Mouse (Mus musculus) erythroblast, embryonic 14.5 days (primary cell): ENCODE data around the gene Ccdc146. TPM values are rescaled to one million over a fixed set of nuclear protein-coding genes. Genes with fewer than 3 reads are reported as not detected.

Experiments
- H3K27me3 ChIP-seq: 2 replicates; pipeline ENCODE4 v1.6.1; 2012; ENCODE audit warnings: inconsistent platforms; ENCODE audit not compliant: control insufficient read depth
- H3K36me3 ChIP-seq: 2 replicates; pipeline ENCODE4 v1.6.1; 2012; ENCODE audit warnings: mild to moderate bottlenecking, inconsistent platforms; ENCODE audit not compliant: control insufficient read depth
- H3K4me1 ChIP-seq: 2 replicates; pipeline ENCODE4 v1.6.1; 2012; ENCODE audit warnings: inconsistent platforms; ENCODE audit not compliant: control insufficient read depth
- H3K4me3 ChIP-seq: replicated peaks from 2 replicates; pipeline ENCODE3; 2012; ENCODE audit warnings: moderate library complexity, mild to moderate bottlenecking, inconsistent platforms
- H3K9me3 ChIP-seq: 2 replicates; pipeline ENCODE4 v1.6.1; 2012; ENCODE audit warnings: low read length, inconsistent platforms, mixed read lengths; ENCODE audit not compliant: control insufficient read depth
- GATA1 ChIP-seq: IDR thresholded peaks from 2 replicates; pipeline ENCODE4 v1.6.1; 2012; ENCODE audit warnings: low read length, inconsistent platforms, mixed read lengths
- TAL1 ChIP-seq: IDR thresholded peaks from 3 replicates; pipeline ENCODE4 v1.6.1; 2012; ENCODE audit warnings: low read length, inconsistent platforms, mixed read lengths
- polyA plus RNA-seq: library from polyadenylated mRNA; stranded (reverse); fragments of >175 nt; gene quantifications from 2 replicates; pipeline ENCODE4 v1.2.3, GENCODE M21; 2012

Gene Ccdc146
- polyA plus RNA-seq, 1 experiment = not detected

DNA sequence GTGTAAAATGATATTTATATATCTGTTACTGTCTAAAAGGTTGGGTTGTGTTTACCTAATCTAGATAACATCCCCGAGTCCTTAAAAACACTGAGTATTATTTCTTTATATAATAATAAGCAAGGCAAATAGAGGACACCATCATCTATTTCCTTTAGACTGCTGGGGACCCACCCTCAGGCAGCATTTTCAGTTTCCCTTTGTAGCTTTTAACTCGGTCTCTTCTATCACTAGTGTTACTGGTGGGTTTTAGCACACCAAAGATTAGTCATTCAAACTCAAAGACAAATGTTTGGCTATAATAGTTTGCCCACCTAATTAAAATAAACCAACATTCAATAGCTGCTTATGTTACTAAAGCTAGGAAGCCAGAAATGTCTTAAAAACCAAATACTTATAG, 46.1 kb downstream of the Ccdc146 start:
- peaks cover under 1% of the 10 kb centered on the region; the same call in 1 of the 2 replicates for H3K27me3 ChIP-seq
- no peaks in the 10 kb centered on the region for H3K36me3 ChIP-seq
- no peak overlapping the region for H3K4me3 ChIP-seq
- TF ChIP-seq TAL1 (no peak), GATA1 (no peak)
- H3K9me3 ChIP-seq = no peaks in the 10 kb centered on the region
- H3K4me1 ChIP-seq = no peaks in the 10 kb centered on the region

DNA sequence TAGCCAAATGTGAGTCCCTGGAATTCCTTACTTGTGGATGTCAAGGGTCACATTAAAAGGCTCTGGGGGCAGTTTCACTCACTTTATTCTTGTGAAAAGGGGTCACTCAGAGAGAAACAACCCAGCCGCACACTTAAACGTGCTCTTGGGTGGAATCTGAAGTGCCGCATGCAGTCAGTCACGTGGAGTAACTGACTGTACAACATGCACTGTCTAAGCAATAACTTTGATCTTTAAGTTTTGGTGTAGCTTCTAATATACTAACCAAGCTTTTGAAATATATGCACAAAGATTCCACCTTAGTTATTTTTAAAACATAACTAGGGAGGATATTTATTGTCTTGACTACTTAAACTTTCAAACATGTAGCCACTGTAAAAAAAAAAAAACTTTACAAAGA, 47.5 kb downstream of the Ccdc146 start:
- Histone ChIP-seq H3K4me3 (no peak overlapping the region), H3K27me3 (peaks cover 16% of the 10 kb centered on the region), H3K9me3 (no peaks in the 10 kb centered on the region), H3K36me3 (no peaks in the 10 kb centered on the region), H3K4me1 (peaks cover 2% of the 10 kb centered on the region; the same call in 1 of the 2 replicates)
- TF ChIP-seq TAL1 = no peak
- no peak for TF ChIP-seq GATA1

DNA sequence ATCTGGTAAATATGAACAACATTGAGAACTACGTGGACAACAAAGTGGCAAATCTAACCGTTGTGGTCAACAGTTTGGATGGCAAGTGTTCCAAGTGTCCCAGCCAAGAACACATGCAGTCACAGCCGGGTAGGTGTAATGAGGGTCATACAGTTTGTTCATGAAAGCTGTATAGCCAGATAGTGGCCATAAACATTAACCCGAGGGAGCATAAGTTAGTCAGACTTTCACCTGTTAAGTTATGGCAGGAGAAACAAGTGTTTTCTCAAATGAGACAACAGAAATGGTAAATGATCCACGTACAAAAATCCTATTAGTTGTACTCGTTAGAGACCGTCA, 51.3 kb downstream of the Ccdc146 start:
- no peaks in the 10 kb centered on the region for H3K9me3 ChIP-seq
- H3K36me3 ChIP-seq = no peaks in the 10 kb centered on the region
- H3K4me3 ChIP-seq = no peak overlapping the region
- peaks cover 2% of the 10 kb centered on the region; the same call in 1 of the 2 replicates for H3K4me1 ChIP-seq
- TF ChIP-seq GATA1 (no peak), TAL1 (no peak)
- H3K27me3 ChIP-seq = peaks cover 17% of the 10 kb centered on the region

DNA sequence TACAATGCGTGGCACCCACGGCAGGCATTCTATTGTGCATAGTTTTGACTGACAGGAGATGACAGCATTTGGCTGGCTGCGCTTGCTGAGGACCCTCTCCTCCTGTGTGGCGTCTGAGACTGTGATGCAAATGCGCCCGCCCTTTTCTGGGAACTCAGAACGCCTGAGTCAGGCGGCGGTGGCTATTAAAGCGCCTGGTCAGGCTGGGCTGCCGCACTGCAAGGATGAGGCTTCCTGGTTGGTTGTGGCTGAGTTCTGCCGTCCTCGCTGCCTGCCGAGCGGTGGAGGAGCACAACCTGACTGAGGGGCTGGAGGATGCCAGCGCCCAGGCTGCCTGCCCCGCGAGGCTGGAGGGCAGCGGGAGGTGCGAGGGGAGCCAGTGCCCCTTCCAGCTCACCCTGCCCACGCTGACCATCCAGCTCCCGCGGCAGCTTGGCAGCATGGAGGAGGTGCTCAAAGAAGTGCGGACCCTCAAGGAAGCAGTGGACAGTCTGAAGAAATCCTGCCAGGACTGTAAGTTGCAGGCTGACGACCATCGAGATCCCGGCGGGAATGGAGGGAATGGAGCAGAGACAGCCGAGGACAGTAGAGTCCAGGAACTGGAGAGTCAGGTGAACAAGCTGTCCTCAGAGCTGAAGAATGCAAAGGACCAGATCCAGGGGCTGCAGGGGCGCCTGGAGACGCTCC, 51.8 kb downstream of the Ccdc146 start, which contains the start of gene Fgl2:
Gene Fgl2 (plus strand): TSS at position 150 of the 687 bp plus-strand sequence.
- Histone ChIP-seq H3K27me3 (peaks cover 17% of the 10 kb centered on the region), H3K36me3 (no peaks in the 10 kb centered on the region), H3K9me3 (no peaks in the 10 kb centered on the region), H3K4me3 (peak within 1 kb of the TSS; percentile 35), H3K4me1 (peaks cover 2% of the 10 kb centered on the region; the same call in 1 of the 2 replicates)
- TF ChIP-seq TAL1 (no peak), GATA1 (no peak)

DNA sequence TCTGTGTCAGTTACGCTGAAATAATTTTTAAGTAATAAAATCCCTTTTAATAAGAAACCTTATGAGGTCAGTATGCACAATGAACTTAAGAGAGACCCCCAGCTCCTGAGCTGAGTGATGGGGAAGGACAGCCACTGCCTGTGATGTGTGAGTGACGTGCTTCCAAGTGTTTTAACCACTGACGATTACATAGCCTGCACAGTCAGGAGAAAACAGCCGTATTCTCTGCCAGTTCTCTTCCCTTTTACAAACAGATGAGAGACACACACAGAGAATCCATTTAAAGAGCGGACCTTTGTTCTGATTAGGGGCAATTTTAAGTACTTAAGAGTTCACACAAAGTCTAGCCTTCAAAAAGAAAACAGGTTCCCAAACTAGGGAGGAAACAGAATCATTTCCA, 52.6 kb downstream of the Ccdc146 start:
- Histone ChIP-seq H3K4me3 (no peak overlapping the region), H3K27me3 (peaks cover 17% of the 10 kb centered on the region), H3K36me3 (no peaks in the 10 kb centered on the region), H3K4me1 (peaks cover 2% of the 10 kb centered on the region; the same call in 1 of the 2 replicates), H3K9me3 (no peaks in the 10 kb centered on the region)
- no peak for TF ChIP-seq GATA1
- TF ChIP-seq TAL1 = no peak

DNA sequence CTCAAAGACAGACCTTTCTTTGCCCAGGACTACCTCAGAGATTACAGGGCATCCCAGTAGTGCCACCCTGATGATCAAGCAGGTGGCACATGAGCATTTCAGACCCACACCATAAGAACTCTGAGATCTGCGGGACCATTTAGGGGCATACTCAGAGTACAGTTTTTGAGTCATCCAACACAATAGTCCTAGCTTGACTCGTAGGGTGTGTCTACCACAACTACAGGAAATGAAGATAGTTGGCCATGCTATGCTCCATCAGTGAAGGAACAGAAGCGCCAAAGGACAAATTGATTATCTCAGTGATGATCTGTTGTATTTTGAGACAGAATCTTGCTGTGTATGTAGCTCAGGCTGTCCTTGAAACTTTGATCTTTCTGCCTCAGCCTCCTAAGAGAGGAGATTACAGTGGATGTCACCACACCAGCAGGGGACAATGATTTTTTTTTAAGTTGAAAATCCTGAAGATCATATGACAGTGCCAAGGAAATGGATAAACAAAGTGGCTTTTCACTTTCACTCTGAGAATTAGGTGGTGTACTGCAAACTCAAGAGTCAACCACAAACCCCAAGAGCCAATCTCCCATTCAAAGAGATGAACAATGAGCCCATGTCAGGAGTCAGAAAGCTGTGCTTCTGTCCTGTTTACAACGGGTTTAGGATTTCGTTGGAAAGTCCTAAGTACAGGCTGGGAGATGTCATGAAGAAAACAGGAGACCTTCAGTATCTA, 54.1 kb downstream of the Ccdc146 start:
- no peaks in the 10 kb centered on the region for H3K36me3 ChIP-seq
- H3K4me1 ChIP-seq = peaks cover 2% of the 10 kb centered on the region; the same call in 1 of the 2 replicates
- peaks cover 17% of the 10 kb centered on the region for H3K27me3 ChIP-seq
- no peaks in the 10 kb centered on the region for H3K9me3 ChIP-seq
- H3K4me3 ChIP-seq = no peak overlapping the region
- TF ChIP-seq GATA1 (no peak), TAL1 (no peak)

DNA sequence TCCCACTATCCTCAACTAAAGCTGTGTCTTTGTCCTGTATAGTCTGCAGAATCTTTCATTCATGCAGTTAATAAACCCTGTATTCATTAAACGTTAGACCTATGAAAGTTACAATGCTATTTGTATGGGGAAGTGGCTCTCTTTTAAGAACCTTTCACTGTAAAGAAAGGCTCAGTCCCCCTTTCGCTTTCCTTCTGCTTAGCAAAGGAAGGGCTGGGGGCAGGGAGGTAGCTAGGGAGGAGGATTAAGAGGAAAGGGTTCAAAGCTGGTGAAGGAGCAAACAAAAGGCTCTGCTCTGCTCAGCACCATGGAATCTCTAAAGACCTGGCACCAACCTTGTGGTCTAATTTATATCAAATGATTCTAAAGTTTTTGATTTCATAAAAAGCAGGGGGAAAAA, 57.0 kb downstream of the Ccdc146 start:
- no peaks in the 10 kb centered on the region for H3K9me3 ChIP-seq
- TF ChIP-seq GATA1 (no peak), TAL1 (no peak)
- peaks cover under 1% of the 10 kb centered on the region; the same call in 1 of the 2 replicates for H3K4me1 ChIP-seq
- H3K27me3 ChIP-seq = peaks cover 7% of the 10 kb centered on the region
- no peak overlapping the region for H3K4me3 ChIP-seq
- H3K36me3 ChIP-seq = no peaks in the 10 kb centered on the region

DNA sequence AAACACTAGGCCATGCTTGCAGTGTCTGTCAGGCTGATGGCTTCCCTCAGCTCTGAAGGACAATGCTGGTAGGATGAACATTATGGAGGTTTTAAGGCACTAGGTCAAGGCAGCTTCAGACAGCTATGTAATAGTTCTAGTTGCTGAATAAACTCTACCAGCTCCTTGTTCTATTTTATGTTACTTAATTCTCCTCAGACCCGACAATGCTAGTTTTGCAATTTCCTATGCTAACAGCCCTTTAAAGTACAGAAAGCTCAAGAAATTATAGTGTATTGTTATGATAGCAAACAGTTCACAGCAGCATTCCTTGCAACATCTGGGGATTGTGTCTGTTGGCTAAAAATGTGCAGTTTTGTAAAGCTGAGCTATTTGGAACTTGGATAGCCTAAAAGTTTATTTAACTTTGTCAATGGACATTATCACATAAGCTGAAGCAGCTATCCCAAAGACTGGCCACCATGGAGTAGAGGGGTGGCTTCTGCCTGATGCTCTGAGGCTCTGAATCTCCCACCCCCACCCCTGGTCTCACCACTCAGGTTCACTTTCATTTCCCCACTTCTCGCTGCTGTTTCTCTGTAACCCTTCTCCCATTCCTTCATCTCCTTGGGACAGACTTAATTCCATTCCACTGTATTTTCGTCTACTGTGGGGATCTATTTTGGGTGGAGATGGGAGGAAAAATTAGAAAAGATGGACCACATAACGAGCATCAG, 58.0 kb downstream of the Ccdc146 start:
- no peaks in the 10 kb centered on the region for H3K36me3 ChIP-seq
- no peaks in the 10 kb centered on the region for H3K4me1 ChIP-seq
- no peak overlapping the region for H3K4me3 ChIP-seq
- H3K27me3 ChIP-seq = no peaks in the 10 kb centered on the region
- TF ChIP-seq TAL1 (no peak), GATA1 (no peak)
- H3K9me3 ChIP-seq = peaks cover 2% of the 10 kb centered on the region; the same call in 1 of the 2 replicates

DNA sequence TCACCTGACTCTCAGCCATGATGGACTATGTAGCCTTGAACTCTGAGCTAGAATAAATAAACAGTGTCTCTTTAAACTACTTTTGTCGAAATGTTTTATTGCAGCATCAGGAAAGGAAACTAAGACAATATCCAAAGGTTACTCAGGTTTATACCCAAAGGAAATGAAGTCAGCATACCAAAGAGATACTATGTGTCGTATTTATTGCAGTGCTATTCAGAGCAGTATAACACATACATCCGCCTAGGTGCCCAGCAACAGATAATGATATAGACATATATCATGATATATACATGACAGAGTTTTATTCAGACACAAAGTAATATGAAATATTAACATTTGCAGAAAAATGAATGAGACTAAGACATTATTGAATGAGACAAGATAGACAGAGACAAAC, 61.1 kb downstream of the Ccdc146 start:
- no peaks in the 10 kb centered on the region for H3K27me3 ChIP-seq
- TF ChIP-seq TAL1 (no peak), GATA1 (no peak)
- H3K36me3 ChIP-seq = no peaks in the 10 kb centered on the region
- H3K4me3 ChIP-seq = no peak overlapping the region
- H3K9me3 ChIP-seq = peaks cover 2% of the 10 kb centered on the region; the same call in 1 of the 2 replicates
- H3K4me1 ChIP-seq = no peaks in the 10 kb centered on the region
